Mouse (Mus musculus): Measurements from ENCODE around the gene Fbxo39. TPM values are rescaled to one million over a fixed set of nuclear protein-coding genes. Genes with fewer than 3 reads are reported as not detected.

Fbxo39 gene
- 0.02 and 0.05 TPM in 2 replicates for polyA plus RNA-seq (2012; rRNA removed)

GRCm38 (mm10) chr11:72314151-72314895 is at the start of gene Fbxo39:
Fbxo39 (plus strand) TSS chr11:72314444.

DNA sequence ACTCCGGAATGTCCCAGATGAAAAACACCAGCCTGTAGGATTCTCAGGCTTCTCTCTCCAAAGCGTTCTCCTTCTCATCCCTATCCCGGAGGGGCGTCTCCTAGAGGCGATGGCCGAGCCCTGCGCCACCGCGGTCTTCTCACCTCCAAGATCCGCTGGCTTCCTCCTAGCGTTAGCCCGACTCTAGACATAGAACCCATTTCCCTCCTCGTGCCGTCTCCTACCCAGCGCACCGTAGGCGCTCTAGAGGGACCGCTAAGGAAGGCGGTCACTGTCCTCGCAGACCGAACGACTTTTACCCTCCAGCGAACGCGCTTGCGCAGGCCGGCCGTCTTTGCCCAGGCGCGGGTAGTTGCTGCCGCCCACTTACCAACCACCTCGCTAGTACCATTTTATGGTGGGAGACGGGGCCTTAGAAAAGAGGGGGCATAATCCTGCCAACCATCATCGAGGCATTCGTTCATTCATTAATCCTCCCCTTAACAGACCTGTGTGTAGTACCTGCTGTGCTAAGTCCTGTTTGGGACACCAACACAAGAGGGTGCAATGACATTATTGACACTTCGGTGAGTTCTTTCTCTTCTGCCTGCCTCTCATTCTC is 47.2 kb upstream of the Fbxo39 start, which contains the start of gene Slc13a5:
Slc13a5 (minus strand) TSS at position 263 of the 601 bp plus-strand sequence.

GRCm38 (mm10) chr11:72301334-72301733 is 12.9 kb upstream of the Fbxo39 start, which contains the start of gene Xaf1:
Xaf1 (plus strand) TSS chr11:72301629.

DNA sequence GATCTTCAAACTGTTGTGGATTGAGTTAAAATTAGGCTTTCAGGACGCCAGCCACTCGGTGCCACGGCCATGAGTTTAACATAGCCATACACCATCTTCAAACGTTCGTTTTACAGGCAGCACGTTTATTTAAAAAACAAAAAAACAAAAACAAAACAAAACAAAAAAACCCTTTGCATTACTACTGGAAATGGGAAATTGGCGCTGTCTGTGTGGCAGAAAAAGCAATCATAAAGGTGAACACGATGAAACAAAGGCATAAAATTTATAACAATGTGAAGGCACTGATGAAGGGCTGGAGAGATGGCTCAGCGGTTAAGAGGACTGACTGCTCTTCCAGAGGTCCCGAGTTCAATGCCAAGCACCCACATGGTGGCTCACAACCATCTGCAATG is 48.1 kb downstream of the Fbxo39 start, which contains the start of gene Tekt1:
Tekt1 (minus strand) TSS at position 96 of the 395 bp plus-strand sequence.

Other genes starting within 250 kb of the Fbxo39 start
- 0.02 and 0.03 TPM in 2 replicates for gene Pitpnm3, start 178.7 kb upstream of the Fbxo39 start, polyA plus RNA-seq (2012; rRNA removed)
- gene Gm43951, start 107.6 kb upstream of the Fbxo39 start, polyA plus RNA-seq (2012; rRNA removed), result 0.05 and 0.08 TPM in 2 replicates
- 2.0 and 2.1 TPM in 2 replicates for gene 4933427D14Rik, start 107.0 kb upstream of the Fbxo39 start, polyA plus RNA-seq (2012; rRNA removed)
- gene Txndc17, start 106.9 kb upstream of the Fbxo39 start, polyA plus RNA-seq (2012; rRNA removed), result 52.2 and 52.7 TPM in 2 replicates
- 9.4 and 9.8 TPM in 2 replicates for gene Med31, start 98.9 kb upstream of the Fbxo39 start, polyA plus RNA-seq (2012; rRNA removed)
- 0.01 TPM in 1 of 2 replicates, not detected in the other for gene Slc13a5, start 47.2 kb upstream of the Fbxo39 start, polyA plus RNA-seq (2012; rRNA removed)
- 13.2 and 16.7 TPM in 2 replicates for gene Xaf1, start 12.8 kb upstream of the Fbxo39 start, polyA plus RNA-seq (2012; rRNA removed)
- gene Tekt1, start 48.0 kb downstream of the Fbxo39 start, polyA plus RNA-seq (2012; rRNA removed), result 0.03 and 0.08 TPM in 2 replicates
- 1.7 and 1.8 TPM in 2 replicates for gene Smtnl2, start 97.3 kb downstream of the Fbxo39 start, polyA plus RNA-seq (2012; rRNA removed)
- gene Ggt6, start 121.1 kb downstream of the Fbxo39 start, polyA plus RNA-seq (2012; rRNA removed), result 1.2 and 1.5 TPM in 2 replicates
- 29.7 and 33.8 TPM in 2 replicates for gene Mybbp1a, start 126.9 kb downstream of the Fbxo39 start, polyA plus RNA-seq (2012; rRNA removed)
- gene Spns2, start 175.5 kb downstream of the Fbxo39 start, polyA plus RNA-seq (2012; rRNA removed), result 8.8 and 9.3 TPM in 2 replicates
- 1.6 and 1.8 TPM in 2 replicates for gene Spns3, start 236.1 kb downstream of the Fbxo39 start, polyA plus RNA-seq (2012; rRNA removed)